Mouse (Mus musculus) heart, postnatal 0 days (tissue): Measurements from ENCODE around the gene Smtn.

Source experiments
- CTCF ChIP-seq: IDR thresholded peaks from 2 replicates; pipeline ENCODE4 v1.5.1; 2016; ENCODE audit warnings: antibody characterized with exemption, control low read depth, low read depth
- EP300 ChIP-seq: IDR thresholded peaks from 2 replicates; pipeline ENCODE4 v1.6.1; 2016; ENCODE audit warnings: antibody characterized with exemption, low read depth

DNA sequence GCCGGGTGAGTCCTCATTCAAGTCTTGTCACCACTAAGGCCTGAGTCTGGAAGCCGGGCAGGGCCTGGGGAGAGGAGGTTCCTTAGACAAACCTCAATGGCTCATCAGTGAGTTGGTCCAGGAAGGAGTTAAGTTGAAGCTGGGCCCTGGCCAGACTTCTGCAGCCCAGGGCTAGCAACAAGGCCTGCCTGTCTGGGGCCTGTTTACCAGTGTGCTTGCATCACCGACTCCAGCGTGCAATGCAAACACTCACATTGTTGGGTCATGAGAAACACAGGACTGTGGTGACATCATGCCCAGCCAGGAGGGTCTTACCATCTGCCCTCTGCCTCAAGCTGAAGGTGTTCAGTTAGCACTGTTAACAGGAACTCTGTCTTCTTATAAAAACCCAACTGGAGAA is 25.6 kb upstream of the Smtn start:
- TF ChIP-seq CTCF (no peak), EP300 (no peak)
